Mouse (Mus musculus) liver, adult 2 months (tissue): ENCODE results near the gene 4930550C14Rik.

ENCODE experiments used
- CTCF ChIP-seq: fragments of 200-500 bp; IDR thresholded peaks from 2 replicates; pipeline ENCODE4 v1.5.1; 2011; ENCODE audit warnings: low read depth, low read length, control low read depth
- POLR2A ChIP-seq: fragments of 200-500 bp; IDR thresholded peaks from 2 replicates; pipeline ENCODE4 v1.6.1; 2011; ENCODE audit warnings: low read length, control low read depth; ENCODE audit not compliant: insufficient read depth; ENCODE audit errors: extremely low read depth

- TF ChIP-seq CTCF (no peak), POLR2A (no peak)
Observed at GRCm38 (mm10) chr9:53427638-53428037, 25.5 kb downstream of the 4930550C14Rik start.
